Mouse (Mus musculus) brain, embryonic 18.5 days (tissue): ENCODE measurements at regions not wholly inside any gene's neighbourhood (a gene's known extent, or its start where the extent isn't known, plus 50 kb on each side); places are given as distances from the start of the nearest gene placed in this dataset.

Source experiments
- DNase-seq: peaks from one replicate; pipeline ENCODE4 v3.0.0-alpha.2; 2012; ENCODE audit warnings: low read depth, low spot score

- DNase-seq: no peak
Measured at GRCm38 (mm10) chr7:82921722-82922121, 54.6 kb downstream of the Mex3b start.

DNA sequence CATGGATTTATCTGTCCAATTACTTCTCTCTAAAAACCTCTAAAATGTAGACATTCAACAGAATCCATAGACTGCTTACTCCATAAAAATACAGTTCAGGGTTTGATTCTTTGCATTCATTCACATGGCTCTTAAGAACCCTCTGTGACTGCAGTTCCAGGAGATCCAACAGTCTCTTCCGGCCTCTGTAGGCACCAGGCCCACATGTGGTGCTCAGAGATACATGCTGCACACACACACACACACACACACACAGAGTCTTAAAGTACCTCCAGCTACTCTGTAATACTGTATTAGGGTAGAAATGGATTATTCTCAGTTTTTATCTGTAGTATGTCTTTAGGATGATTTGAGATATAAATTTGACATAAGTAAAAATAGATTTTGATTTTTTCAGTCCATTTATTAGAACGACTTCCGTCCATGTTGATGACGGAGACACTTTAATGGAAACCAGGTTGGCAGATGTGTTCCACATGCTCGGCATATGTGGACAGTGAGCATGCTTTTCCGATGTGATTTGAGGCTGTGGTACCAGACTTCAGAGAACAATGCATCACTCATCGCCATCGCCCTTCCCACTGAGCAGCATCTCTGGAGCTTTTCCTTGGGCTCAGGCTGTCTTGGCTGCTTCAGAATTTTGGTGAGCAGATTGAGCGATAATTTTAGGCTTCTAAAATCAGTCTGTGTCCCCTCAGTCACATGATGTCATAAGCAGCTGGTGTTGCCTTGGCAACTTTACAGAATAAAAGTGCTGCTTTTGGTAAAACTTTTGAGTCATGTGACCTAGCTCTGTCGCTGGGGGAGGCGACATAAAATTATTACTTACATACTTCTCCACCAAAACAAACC, 56.3 kb downstream of the Mex3b start:
- DNase-seq: peak; percentile 72

DNA sequence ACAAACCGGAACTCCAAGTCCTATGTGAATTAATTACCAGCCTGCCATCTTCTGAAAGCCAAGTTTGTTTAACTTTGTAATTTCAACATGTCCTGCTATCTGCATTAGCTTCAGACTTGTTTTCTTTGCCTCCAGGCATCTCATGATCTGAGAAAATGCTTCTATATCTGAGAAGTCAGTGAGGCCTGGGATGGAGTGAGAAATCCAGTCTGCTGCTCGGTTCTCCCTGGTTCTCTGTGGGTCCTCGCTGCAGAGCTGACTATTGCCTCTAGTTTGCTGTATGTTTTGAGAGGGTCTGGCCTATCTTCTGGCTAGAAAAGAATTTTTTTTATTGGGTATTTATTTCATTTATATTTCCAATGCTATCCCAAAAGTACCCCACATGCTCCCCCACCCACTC, 57.0 kb downstream of the Mex3b start:
- no peak for DNase-seq

DNA sequence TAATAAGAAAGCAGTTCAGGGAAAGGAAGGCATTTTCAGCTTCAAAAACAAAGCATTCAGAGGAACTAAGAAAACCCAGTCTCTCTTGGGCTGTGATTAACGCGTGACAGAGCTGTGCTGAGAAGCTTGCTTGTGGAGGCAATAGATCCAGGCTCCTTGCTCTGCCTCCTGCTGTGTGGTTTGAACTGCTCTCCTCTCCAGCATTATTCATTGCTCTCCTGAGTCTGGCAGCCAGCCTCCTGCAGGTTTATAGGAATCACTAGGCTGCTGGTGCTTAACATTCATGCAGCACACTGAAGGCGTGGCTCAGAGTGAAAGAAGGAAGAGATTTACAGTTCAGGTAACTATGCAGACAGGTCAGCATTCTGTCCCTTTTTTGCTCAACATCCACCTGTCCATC, 71.2 kb downstream of the Mex3b start:
- DNase-seq: no peak

GRCm38 (mm10) chr7:82939536-82939935, 72.4 kb downstream of the Mex3b start:
- no peak for DNase-seq

DNA sequence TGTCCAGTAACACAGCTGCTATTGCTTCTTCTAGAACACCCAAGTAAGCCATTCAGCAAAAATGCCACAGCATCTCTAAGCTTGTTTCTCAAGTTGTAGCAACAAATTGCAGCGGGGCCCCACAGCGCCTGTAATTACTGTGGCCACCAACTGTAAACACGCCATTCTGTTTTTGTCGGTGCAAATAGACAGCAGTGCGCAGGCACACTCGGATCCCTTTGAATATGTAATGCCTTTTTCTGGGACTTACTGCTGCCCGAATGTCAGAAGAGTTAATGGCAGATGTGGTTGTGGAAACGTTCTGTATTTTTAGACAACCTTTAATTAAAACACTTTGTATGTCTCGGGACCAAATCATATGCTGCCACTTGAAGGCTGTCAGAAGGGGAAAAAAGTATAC, 76.2 kb downstream of the Mex3b start:
- no peak for DNase-seq

GRCm38 (mm10) chr7:82943797-82944196, 76.7 kb downstream of the Mex3b start:
- DNase-seq: no peak

DNA sequence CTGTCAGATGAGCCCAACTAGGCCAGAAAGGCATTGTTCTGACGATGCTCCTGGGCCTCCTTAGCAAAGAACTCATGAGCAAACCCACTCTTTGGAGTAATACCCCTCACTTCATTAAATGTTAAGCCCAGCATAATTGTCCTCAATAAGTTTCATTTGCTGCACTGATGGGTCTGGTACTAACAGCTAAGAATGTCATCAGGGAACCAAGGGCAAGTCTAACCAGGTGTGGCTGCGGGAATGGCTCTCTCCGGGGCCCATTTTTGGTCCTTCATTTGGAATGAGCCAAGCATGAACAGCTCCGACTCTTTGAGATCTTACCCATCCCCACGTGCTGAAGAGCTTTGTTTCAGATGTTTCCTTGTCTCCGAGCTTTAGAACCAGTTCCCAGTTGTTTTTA, 82.2 kb downstream of the Mex3b start:
- DNase-seq: no peak

DNA sequence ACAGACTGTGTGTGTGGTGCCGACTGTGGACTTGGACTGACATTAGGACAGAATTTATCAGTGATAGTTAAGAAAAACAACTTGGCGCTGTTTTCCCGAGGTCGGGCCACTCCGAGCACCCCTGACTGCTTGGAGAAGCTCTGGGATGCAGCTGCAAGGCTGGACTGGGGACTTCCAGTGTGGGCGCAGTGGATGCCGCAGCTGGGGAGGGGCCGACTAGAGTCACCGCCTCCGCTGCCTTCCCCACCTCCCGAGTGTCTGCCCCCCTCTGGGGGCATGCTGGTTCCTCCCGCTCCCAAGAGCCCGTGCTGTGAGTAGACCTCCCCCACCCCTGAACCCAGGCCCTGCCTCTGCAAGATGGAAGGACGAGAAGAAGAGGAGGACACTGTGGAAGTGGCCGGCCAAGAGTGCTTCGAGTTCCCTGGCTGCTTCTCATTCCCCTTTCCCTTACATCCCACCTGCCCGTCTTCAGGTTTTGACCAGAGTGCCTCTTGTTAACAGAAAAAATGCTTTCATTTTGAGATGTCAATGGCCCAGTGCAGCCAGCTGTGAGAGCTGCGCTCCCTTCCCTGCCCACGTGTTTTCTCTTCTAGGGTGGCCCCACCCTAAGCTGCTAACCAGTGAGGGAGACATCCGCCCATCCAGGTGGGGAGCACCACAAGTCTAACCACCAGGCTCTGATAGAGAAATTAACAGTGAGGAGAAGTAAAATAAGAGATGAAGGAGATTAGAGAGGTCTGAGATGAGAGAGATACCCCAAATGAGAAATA, 90.3 kb downstream of the Mex3b start:
- no peak for DNase-seq

DNA sequence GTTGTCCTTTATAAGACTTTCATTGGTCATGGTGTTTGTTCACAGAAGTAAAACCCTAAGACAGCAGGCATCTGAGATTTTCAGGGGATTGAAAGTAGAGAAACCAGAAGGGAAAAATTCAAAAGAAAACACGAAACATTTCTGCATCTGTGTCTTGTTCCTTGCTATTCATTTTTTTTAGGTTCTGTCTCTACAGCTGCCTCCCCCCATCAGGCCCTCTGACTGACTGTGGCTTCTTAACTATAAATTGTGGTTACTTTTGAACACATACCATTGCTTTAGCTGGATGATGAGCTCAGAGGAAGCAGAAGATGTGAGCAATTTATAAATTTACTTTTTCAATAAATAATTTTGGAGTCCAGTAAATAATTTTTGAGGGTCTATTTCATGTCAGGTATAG, 103.5 kb downstream of the Mex3b start:
- DNase-seq: no peak

- no peak for DNase-seq
Measured at GRCm38 (mm10) chr7:82971244-82971643, 104.1 kb downstream of the Mex3b start.

- DNase-seq: peak; percentile 18
Measured at GRCm38 (mm10) chr7:82972214-82973006, 105.3 kb downstream of the Mex3b start.

DNA sequence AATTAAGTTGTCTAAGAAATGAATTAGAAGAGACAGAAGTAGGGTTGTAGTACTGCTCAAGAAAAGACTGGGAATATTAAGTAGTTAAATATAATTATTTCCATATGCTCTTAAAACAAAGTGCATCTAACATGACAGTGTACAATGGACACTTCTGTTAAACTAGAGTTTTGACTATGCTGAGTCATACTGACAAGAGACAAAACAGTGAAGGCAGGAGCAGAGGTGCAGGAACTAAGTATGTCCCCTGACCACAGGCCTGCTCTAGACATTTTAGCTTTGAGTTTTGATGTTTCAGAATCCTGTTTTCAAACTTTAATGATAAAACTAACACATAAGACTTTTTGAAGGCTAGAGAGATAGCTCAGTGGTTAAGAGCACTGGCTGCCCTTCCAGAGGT, 123.6 kb downstream of the Mex3b start:
- no peak for DNase-seq

GRCm38 (mm10) chr7:82993136-82993535, 126.0 kb downstream of the Mex3b start:
- DNase-seq: no peak

DNA sequence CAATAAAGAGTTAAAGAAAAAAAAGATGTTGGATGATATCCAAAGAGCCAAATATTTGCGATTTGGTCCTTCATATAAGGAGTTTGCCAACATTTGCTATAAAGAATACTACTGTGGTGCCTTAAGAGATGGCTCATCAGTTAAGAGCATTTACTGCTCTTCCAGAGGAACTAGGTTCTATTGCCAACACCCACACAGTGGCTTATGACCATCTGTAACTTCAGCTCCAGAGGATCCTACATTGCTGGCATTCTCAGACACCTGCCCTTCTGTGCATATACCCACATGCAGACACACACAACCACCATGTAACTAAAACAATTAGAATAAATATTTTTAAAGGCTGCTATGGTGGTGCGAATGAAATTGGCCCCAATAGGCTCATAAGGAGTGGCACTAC, 131.7 kb downstream of the Mex3b start:
- no peak for DNase-seq

DNA sequence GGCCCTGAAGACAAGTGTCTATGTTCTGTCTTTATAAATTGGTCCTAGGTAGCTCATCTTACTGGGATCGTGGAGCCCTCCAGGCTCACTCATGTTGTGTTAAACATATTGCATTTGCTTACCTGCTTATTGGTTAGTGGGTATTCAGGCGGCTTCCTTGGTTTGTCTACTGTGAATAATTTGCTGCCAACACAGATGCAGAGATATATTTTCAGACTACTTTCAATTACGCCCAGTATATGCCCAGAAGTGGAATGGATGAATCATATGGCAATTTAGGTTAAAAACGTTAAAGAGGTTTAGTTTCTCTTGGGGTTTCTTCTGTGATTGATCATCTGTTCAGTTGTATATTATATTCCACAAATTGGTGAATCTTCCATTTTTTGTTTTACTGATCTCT, 140.4 kb downstream of the Mex3b start:
- no peak for DNase-seq

DNA sequence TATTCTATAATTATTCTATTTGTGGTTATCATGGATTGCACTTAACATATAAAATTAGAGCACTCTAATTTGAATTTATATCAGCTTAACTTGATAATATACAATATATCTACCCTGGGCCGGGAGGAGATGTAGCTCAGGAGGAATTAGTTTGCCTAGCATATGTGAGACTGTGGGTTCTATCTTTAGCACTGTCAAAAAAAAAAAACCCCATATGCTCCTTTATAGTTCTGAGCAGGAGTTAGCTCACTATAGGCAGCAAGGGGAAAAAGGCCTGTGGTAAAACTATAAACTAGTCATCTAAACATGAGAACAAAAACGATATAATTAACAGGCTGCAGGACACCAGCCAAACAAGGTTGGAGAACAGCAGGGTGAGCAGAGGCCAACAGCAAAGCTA, 145.0 kb downstream of the Mex3b start:
- no peak for DNase-seq

DNA sequence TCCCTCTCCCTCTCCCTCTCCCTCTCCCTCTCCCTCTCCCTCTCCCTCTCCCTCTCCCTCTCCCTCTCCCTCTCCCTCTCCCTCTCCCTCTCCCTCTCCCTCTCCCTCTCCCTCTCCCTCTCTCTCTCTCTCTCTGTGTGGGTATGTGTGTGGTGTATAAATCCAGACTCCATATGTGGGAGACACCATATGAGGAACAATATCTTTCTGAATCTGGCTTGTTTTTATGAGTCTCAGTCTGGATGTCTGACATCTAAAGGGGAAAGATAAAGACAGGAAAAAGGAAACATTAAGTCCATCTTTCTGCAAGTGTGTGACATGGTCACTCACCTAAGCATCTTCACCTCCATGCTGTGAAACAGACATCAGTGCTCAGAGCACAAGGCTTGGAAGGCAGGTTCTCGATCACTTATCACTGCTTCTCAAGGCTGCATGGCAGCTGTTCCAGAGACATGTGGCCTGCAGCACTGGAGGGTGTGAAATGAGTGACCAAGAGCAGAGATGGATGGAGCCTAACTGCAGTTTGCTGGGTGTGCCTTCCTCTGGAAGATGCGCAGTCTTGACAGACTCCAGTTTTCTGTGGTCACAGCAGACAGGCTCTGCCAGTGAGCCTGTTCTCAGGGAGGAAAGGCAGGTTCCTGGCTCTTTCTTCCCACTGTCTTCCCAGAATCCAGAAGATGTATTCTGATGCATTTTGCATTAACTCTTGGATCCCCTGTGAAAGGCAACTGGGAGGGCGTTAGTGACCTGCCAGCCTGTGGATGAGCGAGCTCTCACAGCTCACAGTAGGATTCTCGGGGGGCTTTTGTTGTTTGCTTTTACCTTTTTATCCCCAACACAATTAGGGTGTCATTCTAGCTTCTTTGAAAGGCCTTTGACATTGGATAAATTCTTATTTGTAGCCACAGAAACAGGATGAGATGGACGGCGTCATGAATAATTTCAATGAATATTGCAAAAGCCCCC, 147.9 kb downstream of the Mex3b start:
- DNase-seq: no peak

- DNase-seq: no peak
Measured at GRCm38 (mm10) chr7:83015756-83016155, 148.6 kb downstream of the Mex3b start.

- DNase-seq: no peak
Measured at GRCm38 (mm10) chr7:83016566-83016965, 149.4 kb downstream of the Mex3b start.

- DNase-seq: no peak
Measured at GRCm38 (mm10) chr7:83020584-83020983, 153.5 kb downstream of the Mex3b start.
